Mouse (Mus musculus) heart, embryonic 13.5 days (tissue): ENCODE data around the gene Rab3b. TPM values are rescaled to one million over a fixed set of nuclear protein-coding genes. Genes with fewer than 3 reads are reported as not detected.

Source experiments
- ATAC-seq: fragments of 200-750 bp; cut with Nextera tagmentation; 2 replicates; pipeline ENCODE4 v1.8.0; 2017; ENCODE audit warnings: moderate TSS enrichment; ENCODE audit not compliant: insufficient number of reproducible peaks, low FRiP score, low TSS enrichment; ENCODE audit errors: extremely low read depth
- H3K27ac ChIP-seq: fragments of 300-500 bp; sonication (generic); replicated peaks from 2 replicates; pipeline ENCODE4 v1.5.1; 2015; ENCODE audit warnings: moderate library complexity, mild to moderate bottlenecking, inconsistent platforms
- H3K27me3 ChIP-seq: fragments of 300-500 bp; sonication (generic); replicated peaks from 2 replicates; pipeline ENCODE4 v1.6.1; 2015; ENCODE audit warnings: mild to moderate bottlenecking, inconsistent platforms
- H3K36me3 ChIP-seq: fragments of 300-500 bp; sonication (generic); 2 replicates; pipeline ENCODE4 v1.6.1; 2015; ENCODE audit warnings: mild to moderate bottlenecking, inconsistent platforms
- H3K4me1 ChIP-seq: fragments of 300-500 bp; sonication (generic); 2 replicates; pipeline ENCODE4 v1.6.1; 2015; ENCODE audit warnings: inconsistent platforms
- H3K4me2 ChIP-seq: fragments of 300-500 bp; sonication (generic); 2 replicates; pipeline ENCODE4 v1.6.1; 2015; ENCODE audit warnings: inconsistent platforms, mild to moderate bottlenecking, moderate library complexity
- H3K4me3 ChIP-seq: fragments of 300-500 bp; sonication (generic); 2 replicates; pipeline ENCODE4 v1.5.1; 2015; ENCODE audit warnings: moderate library complexity, mild to moderate bottlenecking, inconsistent platforms
- H3K9ac ChIP-seq: fragments of 300-500 bp; sonication (generic); 2 replicates; pipeline ENCODE4 v1.6.1; 2015; ENCODE audit warnings: inconsistent platforms, mild to moderate bottlenecking, moderate library complexity
- H3K9me3 ChIP-seq: fragments of 300-500 bp; sonication (generic); 2 replicates; pipeline ENCODE4 v1.6.1; 2016; ENCODE audit warnings: inconsistent platforms
- WGBS: fragments of 180-500 bp; shearing (Covaris S2); methylation state at CpG from one replicate; pipeline ENCODE4 v1.1.7; 2015; ENCODE audit warnings: mixed read lengths; 5-methylcytosine and 5-hydroxymethylcytosine counted together
- polyA plus RNA-seq: library from polyadenylated mRNA; unstranded; fragments of >200 nt; fragmentation: Nextera tagmentation; extraction: Ambion mirVana; gene quantifications from 2 replicates; pipeline ENCODE4 v1.2.1, GENCODE M21; 2015

The Rab3b gene
- polyA plus RNA-seq, 1 experiment from 2014 or later, result 6.7 TPM

- Histone ChIP-seq H3K36me3 (peaks cover 25% of the 10 kb centered on the region), H3K9ac (no peak overlapping the region), H3K27me3 (no peaks in the 10 kb centered on the region), H3K4me1 (peaks cover 38% of the 10 kb centered on the region), H3K4me2 (no peak overlapping the region), H3K27ac (no peak overlapping the region), H3K4me3 (no peak overlapping the region), H3K9me3 (no peaks in the 10 kb centered on the region)
- WGBS, result 77% methylated on average over 5 of the region's 5 CpGs
- no peak for ATAC-seq
Observed at GRCm38 (mm10) chr4:108845824-108846569, 32.9 kb upstream of the Rab3b start.

GRCm38 (mm10) chr4:108847715-108848504 lies 31.0 kb upstream of the Rab3b start, which contains the start of gene Kti12:
Gene Kti12, plus strand, starts transcription at chr4:108847785.
- ATAC-seq, result peak; percentile 69
- H3K27me3 ChIP-seq, result no peaks in the 10 kb centered on the region
- under 1% methylated on average over 77 of the region's 77 CpGs for WGBS
- H3K4me1 ChIP-seq, result peaks cover 29% of the 10 kb centered on the region
- H3K9ac ChIP-seq, result peak within 1 kb of the TSS; percentile 92
- H3K36me3 ChIP-seq, result peaks cover 19% of the 10 kb centered on the region
- peak within 1 kb of the TSS; percentile 81 for H3K4me2 ChIP-seq
- H3K9me3 ChIP-seq, result no peaks in the 10 kb centered on the region
- H3K27ac ChIP-seq, result peak within 1 kb of the TSS; percentile 92
- peak within 1 kb of the TSS; percentile 89 for H3K4me3 ChIP-seq

- no peak for ATAC-seq
- WGBS, result 9% methylated on average over 20 of the region's 20 CpGs
- H3K9me3 ChIP-seq, result no peaks in the 10 kb centered on the region
Observed at GRCm38 (mm10) chr4:108848505-108848848, 30.4 kb upstream of the Rab3b start, which contains the start of gene A730015C16Rik. Gene A730015C16Rik, minus strand, starts transcription at chr4:108848619.

GRCm38 (mm10) chr4:108866806-108867205 lies 12.1 kb upstream of the Rab3b start:
- Histone ChIP-seq H3K36me3 (peaks cover 31% of the 10 kb centered on the region), H3K9ac (no peak overlapping the region), H3K9me3 (no peaks in the 10 kb centered on the region), H3K4me1 (no peaks in the 10 kb centered on the region), H3K27ac (no peak overlapping the region), H3K27me3 (no peaks in the 10 kb centered on the region), H3K4me2 (no peak overlapping the region), H3K4me3 (no peak overlapping the region)
- no peak for ATAC-seq
- 68% methylated on average over 7 of the region's 7 CpGs for WGBS

More at GRCm38 (mm10) chr4:108848505-108848848, 30.4 kb upstream of the Rab3b start, which contains the start of gene A730015C16Rik:
- Histone ChIP-seq H3K4me1 (peaks cover 26% of the 10 kb centered on the region), H3K36me3 (peaks cover 25% of the 10 kb centered on the region), H3K4me2 (peak within 1 kb of the TSS; percentile 81), H3K27me3 (no peaks in the 10 kb centered on the region), H3K27ac (peak within 1 kb of the TSS; percentile 92), H3K4me3 (peak within 1 kb of the TSS; percentile 89), H3K9ac (peak within 1 kb of the TSS; percentile 92)

GRCm38 (mm10) chr4:108869730-108870374 lies 9.0 kb upstream of the Rab3b start:
- H3K4me3 ChIP-seq, result no peak overlapping the region
- H3K4me2 ChIP-seq, result no peak overlapping the region
- 33% methylated on average over 10 of the region's 10 CpGs for WGBS
- H3K27ac ChIP-seq, result no peak overlapping the region
- no peak for ATAC-seq
- no peaks in the 10 kb centered on the region for H3K27me3 ChIP-seq
- H3K36me3 ChIP-seq, result peaks cover 4% of the 10 kb centered on the region
- H3K9me3 ChIP-seq, result no peaks in the 10 kb centered on the region
- no peaks in the 10 kb centered on the region for H3K4me1 ChIP-seq
- no peak overlapping the region for H3K9ac ChIP-seq

GRCm38 (mm10) chr4:108873746-108874145 lies 5.1 kb upstream of the Rab3b start:
- ATAC-seq, result no peak
- no peaks in the 10 kb centered on the region; the same call in 1 of the 2 replicates for H3K36me3 ChIP-seq
- no peak overlapping the region for H3K27ac ChIP-seq
- peaks cover 5% of the 10 kb centered on the region for H3K4me1 ChIP-seq
- no peak overlapping the region for H3K4me3 ChIP-seq
- no peak overlapping the region for H3K4me2 ChIP-seq
- WGBS, result 82% methylated on average over 5 of the region's 5 CpGs
- no peak overlapping the region for H3K9ac ChIP-seq
- H3K9me3 ChIP-seq, result no peaks in the 10 kb centered on the region
- peaks cover 8% of the 10 kb centered on the region; the same call in 1 of the 2 replicates for H3K27me3 ChIP-seq

- Histone ChIP-seq H3K4me1 (peaks cover 15% of the 10 kb centered on the region), H3K27ac (no peak overlapping the region)
Observed at GRCm38 (mm10) chr4:108877901-108878300, 962 bp upstream of the Rab3b start.

GRCm38 (mm10) chr4:108883815-108884214 lies 5.0 kb downstream of the Rab3b start:
- peaks cover 10% of the 10 kb centered on the region for H3K4me1 ChIP-seq
- 45% methylated on average over 13 of the region's 13 CpGs for WGBS
- no peak overlapping the region for H3K4me3 ChIP-seq
- no peak overlapping the region for H3K4me2 ChIP-seq
- peaks cover 6% of the 10 kb centered on the region; the same call in 1 of the 2 replicates for H3K27me3 ChIP-seq
- no peak overlapping the region for H3K9ac ChIP-seq
- H3K9me3 ChIP-seq, result peaks cover 5% of the 10 kb centered on the region; the same call in 1 of the 2 replicates
- H3K27ac ChIP-seq, result no peak overlapping the region
- H3K36me3 ChIP-seq, result no peaks in the 10 kb centered on the region
- no peak for ATAC-seq

More at GRCm38 (mm10) chr4:108877901-108878300, 962 bp upstream of the Rab3b start:
- Histone ChIP-seq H3K27me3 (peaks cover 13% of the 10 kb centered on the region), H3K36me3 (no peaks in the 10 kb centered on the region), H3K9ac (no peak overlapping the region), H3K9me3 (no peaks in the 10 kb centered on the region), H3K4me2 (no peak overlapping the region), H3K4me3 (no peak overlapping the region)
- WGBS, result 69% methylated on average over 6 of the region's 6 CpGs
- ATAC-seq, result no peak

- Histone ChIP-seq H3K27me3 (no peaks in the 10 kb centered on the region), H3K4me1 (no peaks in the 10 kb centered on the region), H3K4me3 (no peak overlapping the region), H3K9me3 (peaks cover 5% of the 10 kb centered on the region; the same call in 1 of the 2 replicates), H3K27ac (no peak overlapping the region), H3K9ac (no peak overlapping the region), H3K4me2 (no peak overlapping the region), H3K36me3 (no peaks in the 10 kb centered on the region)
- ATAC-seq, result no peak
- WGBS, result 75% methylated on average over 4 of the region's 4 CpGs
Observed at GRCm38 (mm10) chr4:108887456-108887855, 8.6 kb downstream of the Rab3b start.

- Histone ChIP-seq H3K36me3 (no peaks in the 10 kb centered on the region), H3K9ac (no peak overlapping the region), H3K27me3 (no peaks in the 10 kb centered on the region), H3K4me1 (no peaks in the 10 kb centered on the region), H3K9me3 (peaks cover 5% of the 10 kb centered on the region; the same call in 1 of the 2 replicates), H3K27ac (no peak overlapping the region), H3K4me3 (no peak overlapping the region), H3K4me2 (no peak overlapping the region)
- ATAC-seq, result no peak
- WGBS, result 81% methylated on average over 6 of the region's 6 CpGs
Observed at GRCm38 (mm10) chr4:108890876-108891275, 12.0 kb downstream of the Rab3b start.

- Histone ChIP-seq H3K4me3 (no peak overlapping the region), H3K4me1 (peaks cover 7% of the 10 kb centered on the region), H3K27ac (no peak overlapping the region), H3K4me2 (no peak overlapping the region), H3K9me3 (no peaks in the 10 kb centered on the region), H3K36me3 (no peaks in the 10 kb centered on the region), H3K9ac (no peak overlapping the region), H3K27me3 (no peaks in the 10 kb centered on the region)
- 79% methylated on average over 7 of the region's 7 CpGs for WGBS
- ATAC-seq, result no peak
Observed at GRCm38 (mm10) chr4:108900421-108900820, 21.6 kb downstream of the Rab3b start.
